Mouse (Mus musculus): ENCODE results near the gene Aph1c. TPM values are rescaled to one million over a fixed set of nuclear protein-coding genes. Genes with fewer than 3 reads are reported as not detected.

Aph1c gene
- polyA plus RNA-seq, 1 experiment from 2014 or later, result 7.8 TPM

- in situ Hi-C loops (cut with MboI; ENCODE audit: low pct_unique_long_range_greater_than_20kb), result no loop called here
- DNase-seq (ENCODE audit: low read depth, low spot score), result no peak
- no peaks in the 10 kb centered on the region for H3K27me3 ChIP-seq
- no peak for ATAC-seq
- POLR2A ChIA-PET, result no interaction called here
- TF ChIP-seq CTCF (IDR thresholded peaks at IDR 0.05), result no peak
- CTCF ChIA-PET, result no interaction called here
Observed at GRCm38 (mm10) chr9:66872015-66872727, 37.6 kb upstream of the Aph1c start.

- no peak for DNase-seq (ENCODE audit: low read depth, low spot score)
- ChIA-PET POLR2A (no interaction called here), CTCF (interaction anchor here (1.4 kb wide), 1 partner anchor 10 kb away, joined by 7 read pairs; no protein-coding TSS in a partner anchor)
- no peak for ATAC-seq
- in situ Hi-C loops (cut with MboI; ENCODE audit: low pct_unique_long_range_greater_than_20kb), result no loop called here
- TF ChIP-seq CTCF (IDR thresholded peaks at IDR 0.05), result no peak
- no peaks in the 10 kb centered on the region for H3K27me3 ChIP-seq
Observed at GRCm38 (mm10) chr9:66864708-66865107, 30.2 kb upstream of the Aph1c start.

GRCm38 (mm10) chr9:66863456-66863855 is 28.9 kb upstream of the Aph1c start:
- no peak for TF ChIP-seq CTCF (IDR thresholded peaks at IDR 0.05)
- no peaks in the 10 kb centered on the region for H3K27me3 ChIP-seq
- ATAC-seq, result no peak
- in situ Hi-C loops (cut with MboI; ENCODE audit: low pct_unique_long_range_greater_than_20kb), result no loop called here
- no peak for DNase-seq (ENCODE audit: low read depth, low spot score)
- POLR2A ChIA-PET, result no interaction called here
- CTCF ChIA-PET, result interaction anchor here (1.4 kb wide), 1 partner anchor 8 kb away, joined by 7 read pairs; no protein-coding TSS in a partner anchor

GRCm38 (mm10) chr9:66862202-66862601 is 27.7 kb upstream of the Aph1c start:
- H3K27me3 ChIP-seq, result no peaks in the 10 kb centered on the region
- no peak for DNase-seq (ENCODE audit: low read depth, low spot score)
- no peak for TF ChIP-seq CTCF (IDR thresholded peaks at IDR 0.05)
- in situ Hi-C loops (cut with MboI; ENCODE audit: low pct_unique_long_range_greater_than_20kb), result no loop called here
- no peak for ATAC-seq
- ChIA-PET POLR2A (no interaction called here), CTCF (no interaction called here)

GRCm38 (mm10) chr9:66861104-66861767 is 26.7 kb upstream of the Aph1c start:
- no peak for ATAC-seq
- ChIA-PET CTCF (no interaction called here), POLR2A (no interaction called here)
- TF ChIP-seq CTCF (IDR thresholded peaks at IDR 0.05), result no peak
- H3K27me3 ChIP-seq, result no peaks in the 10 kb centered on the region
- in situ Hi-C loops (cut with MboI; ENCODE audit: low pct_unique_long_range_greater_than_20kb), result no loop called here
- DNase-seq (ENCODE audit: low read depth, low spot score), result no peak

GRCm38 (mm10) chr9:66859523-66859922 is 25.0 kb upstream of the Aph1c start:
- POLR2A ChIA-PET, result no interaction called here
- H3K27me3 ChIP-seq, result no peaks in the 10 kb centered on the region
- ATAC-seq (no peak), DNase-seq (ENCODE audit: low read depth, low spot score) (no peak)
- in situ Hi-C loops (cut with MboI; ENCODE audit: low pct_unique_long_range_greater_than_20kb), result no loop called here
- CTCF ChIA-PET, result interaction anchor here (1.2 to 1.6 kb wide), 3 partner anchors 9 to 79 kb away, joined by 3 to 6 read pairs (median 3); no protein-coding TSS in a partner anchor
- no peak for TF ChIP-seq CTCF (IDR thresholded peaks at IDR 0.05)

- DNase-seq (ENCODE audit: low read depth, low spot score) (no peak), ATAC-seq (no peak)
- in situ Hi-C loops (cut with MboI; ENCODE audit: low pct_unique_long_range_greater_than_20kb), result no loop called here
- TF ChIP-seq CTCF (IDR thresholded peaks at IDR 0.05), result no peak
- ChIA-PET POLR2A (interaction anchor here (0.7 kb wide), 1 partner anchor 14 kb away, joined by 4 read pairs; no protein-coding TSS in a partner anchor), CTCF (interaction anchor here (1.3 to 1.9 kb wide), 3 partner anchors 8 to 25 kb away, joined by 3 to 7 read pairs (median 3); no protein-coding TSS in a partner anchor)
- H3K27me3 ChIP-seq, result no peaks in the 10 kb centered on the region
Observed at GRCm38 (mm10) chr9:66855865-66856264, 21.3 kb upstream of the Aph1c start.

- POLR2A ChIA-PET, result no interaction called here
- no peaks in the 10 kb centered on the region for H3K27me3 ChIP-seq
- DNase-seq (ENCODE audit: low read depth, low spot score) (no peak), ATAC-seq (no peak)
- CTCF ChIA-PET, result no interaction called here
- no peak for TF ChIP-seq CTCF (IDR thresholded peaks at IDR 0.05)
- in situ Hi-C loops (cut with MboI; ENCODE audit: low pct_unique_long_range_greater_than_20kb), result no loop called here
Observed at GRCm38 (mm10) chr9:66852592-66852991, 18.1 kb upstream of the Aph1c start.

- H3K27me3 ChIP-seq, result no peaks in the 10 kb centered on the region
- TF ChIP-seq CTCF (IDR thresholded peaks at IDR 0.05), result no peak
- ChIA-PET CTCF (interaction anchor here (1.3 kb wide), 1 partner anchor 43 kb away, joined by 3 read pairs; no protein-coding TSS in a partner anchor), POLR2A (no interaction called here)
- ATAC-seq (no peak), DNase-seq (ENCODE audit: low read depth, low spot score) (no peak)
- in situ Hi-C loops (cut with MboI; ENCODE audit: low pct_unique_long_range_greater_than_20kb), result no loop called here
Observed at GRCm38 (mm10) chr9:66850966-66851365, 16.4 kb upstream of the Aph1c start.

- POLR2A ChIA-PET, result interaction anchor here (0.5 kb wide), 1 partner anchor 124 kb away, joined by 3 read pairs; no protein-coding TSS in a partner anchor
- CTCF ChIA-PET, result interaction anchor here (1.2 to 1.6 kb wide), 3 partner anchors 9 to 19 kb away, joined by 3 read pairs; no protein-coding TSS in a partner anchor
- no peak for ATAC-seq
- TF ChIP-seq CTCF (IDR thresholded peaks at IDR 0.05), result no peak
- in situ Hi-C loops (cut with MboI; ENCODE audit: low pct_unique_long_range_greater_than_20kb), result no loop called here
- no peak for DNase-seq (ENCODE audit: low read depth, low spot score)
- no peaks in the 10 kb centered on the region for H3K27me3 ChIP-seq
Observed at GRCm38 (mm10) chr9:66846822-66847221, 12.3 kb upstream of the Aph1c start.

GRCm38 (mm10) chr9:66835097-66835480 is 563 bp upstream of the Aph1c start:
- ChIA-PET POLR2A (no interaction called here), CTCF (no interaction called here)
- TF ChIP-seq CTCF (IDR thresholded peaks at IDR 0.05), result no peak
- in situ Hi-C loops (cut with MboI; ENCODE audit: low pct_unique_long_range_greater_than_20kb), result no loop called here
- H3K27me3 ChIP-seq, result no peaks in the 10 kb centered on the region
- no peak for DNase-seq (ENCODE audit: low read depth, low spot score)
- peak; percentile 27 for ATAC-seq
